Mouse (Mus musculus) hindbrain, embryonic 16.5 days (tissue): Measurements from ENCODE around the gene Coro1c. TPM values are rescaled to one million over a fixed set of nuclear protein-coding genes. Genes with fewer than 3 reads are reported as not detected.

ENCODE experiments used
- ATAC-seq: fragments of 200-750 bp; cut with Nextera tagmentation; 2 replicates; pipeline ENCODE4 v1.8.0; 2017; ENCODE audit warnings: moderate TSS enrichment, moderate library complexity
- H3K27ac ChIP-seq: fragments of 300-500 bp; sonication (generic); 2 replicates; pipeline ENCODE4 v1.5.1; 2014; ENCODE audit warnings: low read depth, mild to moderate bottlenecking, control low read depth, low read length, moderate library complexity
- H3K27me3 ChIP-seq: fragments of 300-500 bp; sonication (generic); replicated peaks from 2 replicates; pipeline ENCODE4 v1.6.1; 2014; ENCODE audit warnings: low read length; ENCODE audit not compliant: control insufficient read depth, insufficient read depth
- H3K36me3 ChIP-seq: fragments of 300-500 bp; sonication (generic); 2 replicates; pipeline ENCODE4 v1.6.1; 2014; ENCODE audit warnings: mild to moderate bottlenecking, low read length, moderate library complexity, mixed read lengths; ENCODE audit not compliant: control insufficient read depth, insufficient read depth
- H3K4me1 ChIP-seq: fragments of 300-500 bp; sonication (generic); 2 replicates; pipeline ENCODE4 v1.6.1; 2014; ENCODE audit warnings: low read depth, low read length; ENCODE audit not compliant: control insufficient read depth, insufficient read depth
- H3K4me2 ChIP-seq: fragments of 300-500 bp; sonication (generic); 2 replicates; pipeline ENCODE4 v1.6.1; 2014; ENCODE audit warnings: mild to moderate bottlenecking, low read length, control low read depth, moderate library complexity
- H3K4me3 ChIP-seq: fragments of 300-500 bp; sonication (generic); 2 replicates; pipeline ENCODE4 v1.5.1; 2014; ENCODE audit warnings: mild to moderate bottlenecking, low read length, control low read depth, moderate library complexity
- H3K9ac ChIP-seq: fragments of 300-500 bp; sonication (generic); 2 replicates; pipeline ENCODE4 v1.6.1; 2014; ENCODE audit warnings: low read depth, mild to moderate bottlenecking, control low read depth, low read length, moderate library complexity
- H3K9me3 ChIP-seq: fragments of 300-500 bp; sonication (generic); 2 replicates; pipeline ENCODE4 v1.6.1; 2014; ENCODE audit warnings: mild to moderate bottlenecking, low read length, moderate library complexity; ENCODE audit not compliant: control insufficient read depth
- WGBS: fragments of 180-500 bp; shearing (Covaris S2); extraction: QIAGEN DNeasy Blood & Tissue Kit; methylation state at CpG from one replicate; pipeline ENCODE4 v1.1.7; 2014; 5-methylcytosine and 5-hydroxymethylcytosine counted together
- polyA plus RNA-seq: library from polyadenylated mRNA; unstranded; fragments of >200 nt; fragmentation: Nextera tagmentation; extraction: Ambion mirVana; gene quantifications from 2 replicates; pipeline ENCODE4 v1.2.1, GENCODE M21; 2015

Gene Coro1c
- polyA plus RNA-seq, 1 experiment from 2014 or later: 176 TPM

DNA sequence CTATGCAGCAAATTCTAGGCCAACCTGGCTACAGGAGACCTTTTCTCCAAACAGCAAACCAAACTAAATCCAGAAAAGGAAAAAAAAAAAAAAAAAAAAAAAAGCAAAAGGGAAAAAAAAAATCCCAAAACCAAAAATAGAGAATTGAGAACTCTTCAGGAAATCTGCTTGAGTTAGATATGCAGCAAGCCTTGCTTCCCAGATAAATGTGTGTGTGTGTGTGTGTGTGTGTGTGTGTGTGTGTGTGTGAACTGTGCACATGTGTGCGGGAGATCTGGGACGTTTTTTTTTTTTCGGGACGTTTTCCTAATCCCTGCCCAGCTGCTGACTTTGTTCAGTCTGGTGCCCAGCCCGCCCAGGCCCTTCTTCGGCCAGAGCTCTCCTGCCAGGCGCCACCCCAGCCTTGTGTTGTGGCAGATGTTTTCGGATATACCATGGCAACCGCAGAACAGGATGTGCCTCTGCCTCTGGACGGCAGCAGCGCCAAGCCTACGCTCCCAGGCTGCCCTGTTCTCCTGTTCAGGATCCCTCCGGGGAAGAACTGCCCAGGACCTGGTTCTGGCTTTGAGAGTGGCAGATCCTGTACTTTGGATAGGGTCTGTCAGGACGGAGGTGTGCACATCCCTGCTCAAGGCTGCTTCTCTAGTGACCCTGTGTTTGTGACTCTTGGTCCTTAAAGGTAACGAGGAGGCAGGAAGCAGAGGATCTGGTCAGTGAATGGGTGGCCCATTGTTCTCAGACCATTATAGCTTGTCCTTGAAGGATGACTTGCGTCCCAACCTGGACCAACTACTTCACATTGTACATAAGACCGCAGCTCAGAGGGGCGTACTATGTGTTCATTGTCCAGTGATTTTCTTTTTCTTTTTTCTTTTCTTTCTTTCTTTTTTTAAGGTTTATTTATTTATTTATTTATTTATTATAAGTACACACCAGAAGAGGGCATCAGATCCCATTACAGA, 22.4 kb upstream of the Coro1c start:
- WGBS: 18% methylated on average over 18 of the region's 18 CpGs
- Histone ChIP-seq H3K4me1 (peaks cover 3% of the 10 kb centered on the region), H3K9me3 (peaks cover 3% of the 10 kb centered on the region; the same call in 1 of the 2 replicates), H3K4me2 (no peak overlapping the region; the same call in 1 of the 2 replicates), H3K27ac (0 out of 2 replicates have a peak overlapping the region, but pooled peaks have one; percentile 24), H3K4me3 (no peak overlapping the region), H3K27me3 (no peaks in the 10 kb centered on the region), H3K9ac (no peak overlapping the region), H3K36me3 (no peaks in the 10 kb centered on the region)
- peak; percentile 54 for ATAC-seq

DNA sequence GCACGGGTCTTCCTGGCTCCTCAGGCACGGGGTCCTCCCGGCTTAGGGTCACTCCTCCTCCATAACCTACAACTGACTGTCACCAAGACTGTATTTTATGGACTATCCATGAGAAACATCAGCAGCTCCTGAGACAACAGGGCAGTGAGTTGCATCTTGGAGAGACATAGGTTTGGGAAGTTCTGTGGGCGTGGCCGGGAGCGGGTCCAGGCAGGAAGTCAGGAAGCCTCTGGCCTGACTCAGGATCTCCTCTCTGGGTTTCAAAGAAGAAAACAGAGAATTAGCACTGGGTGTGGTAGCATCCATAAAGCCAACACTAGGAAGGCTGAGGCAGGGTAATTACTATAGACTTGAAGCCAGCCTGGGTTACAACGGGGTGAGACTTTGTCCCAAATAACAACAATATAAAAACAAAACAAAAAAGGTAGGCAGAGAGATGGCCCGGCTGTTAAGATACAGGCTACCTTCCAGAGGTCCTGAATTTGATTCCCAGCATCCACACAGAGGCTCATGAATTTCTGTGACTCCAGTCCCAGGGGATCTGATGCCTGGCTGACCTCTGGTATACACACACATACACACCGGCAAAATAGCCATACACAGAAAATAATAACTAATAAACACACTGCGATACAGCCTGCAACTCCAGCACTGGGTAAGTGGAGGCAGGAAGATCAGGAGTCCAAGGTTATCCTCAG, 21.5 kb upstream of the Coro1c start:
- Histone ChIP-seq H3K27ac (no peak overlapping the region), H3K4me3 (no peak overlapping the region), H3K9ac (no peak overlapping the region), H3K36me3 (no peaks in the 10 kb centered on the region), H3K9me3 (peaks cover 3% of the 10 kb centered on the region; the same call in 1 of the 2 replicates), H3K4me2 (no peak overlapping the region), H3K27me3 (no peaks in the 10 kb centered on the region), H3K4me1 (peaks cover 3% of the 10 kb centered on the region)
- 53% methylated on average over 10 of the region's 10 CpGs for WGBS
- no peak; the same call in 1 of the 2 replicates for ATAC-seq

DNA sequence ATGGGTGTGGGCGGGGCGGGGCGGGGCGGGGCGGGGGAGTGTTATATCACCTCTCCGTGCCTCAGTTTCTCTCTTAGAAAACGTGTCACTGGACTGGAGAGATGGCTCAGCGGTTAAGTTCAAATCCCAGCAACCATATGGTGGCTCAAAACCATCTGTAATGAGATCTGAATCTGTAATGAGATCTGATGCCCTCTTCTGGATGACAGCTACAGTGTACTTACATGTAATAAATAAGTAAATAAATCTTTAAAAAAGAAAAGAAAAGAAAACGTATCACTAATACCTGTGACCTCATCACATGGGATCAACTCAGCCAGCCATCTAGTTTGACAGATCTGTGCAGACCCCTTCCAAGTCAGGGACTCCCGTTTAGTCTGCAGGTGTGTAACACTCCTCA, 21.0 kb upstream of the Coro1c start:
- H3K9me3 ChIP-seq: peaks cover 3% of the 10 kb centered on the region; the same call in 1 of the 2 replicates
- no peak for ATAC-seq
- 63% methylated on average over 10 of the region's 10 CpGs for WGBS

DNA sequence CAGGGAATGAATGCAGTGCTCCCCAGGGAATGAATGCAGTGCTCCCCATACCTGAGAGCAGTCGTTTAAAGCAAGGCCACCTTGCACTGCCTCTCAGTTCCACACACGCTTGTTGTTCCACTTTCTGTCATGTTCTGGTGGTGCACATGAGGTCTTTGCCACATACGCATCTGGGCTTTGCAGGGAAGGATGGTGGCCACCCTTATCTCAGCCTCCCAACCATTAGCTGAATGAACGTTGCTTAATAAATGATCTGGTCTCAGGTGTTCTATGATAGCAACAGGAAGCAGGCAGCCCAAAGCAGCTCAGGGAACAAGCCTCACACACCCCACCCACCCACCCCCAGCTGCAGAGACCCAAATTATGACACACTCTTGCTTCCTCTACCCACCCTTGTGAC, 16.1 kb upstream of the Coro1c start:
- 85% methylated on average over 4 of the region's 4 CpGs for WGBS
- H3K27me3 ChIP-seq: no peaks in the 10 kb centered on the region
- peaks cover 3% of the 10 kb centered on the region; the same call in 1 of the 2 replicates for H3K9me3 ChIP-seq
- H3K4me1 ChIP-seq: 0 out of 2 replicates have a peak, but pooled peaks cover 3% of the 10 kb centered on the region
- no peak overlapping the region for H3K4me2 ChIP-seq
- H3K9ac ChIP-seq: no peak overlapping the region
- H3K36me3 ChIP-seq: no peaks in the 10 kb centered on the region
- no peak overlapping the region for H3K4me3 ChIP-seq
- H3K27ac ChIP-seq: no peak overlapping the region
- ATAC-seq: no peak

More for the DNA sequence above, 21.0 kb upstream of the Coro1c start:
- H3K9ac ChIP-seq: no peak overlapping the region
- H3K36me3 ChIP-seq: no peaks in the 10 kb centered on the region
- no peak overlapping the region for H3K27ac ChIP-seq
- no peaks in the 10 kb centered on the region for H3K27me3 ChIP-seq
- H3K4me1 ChIP-seq: peaks cover 3% of the 10 kb centered on the region
- H3K4me2 ChIP-seq: no peak overlapping the region
- no peak overlapping the region for H3K4me3 ChIP-seq

DNA sequence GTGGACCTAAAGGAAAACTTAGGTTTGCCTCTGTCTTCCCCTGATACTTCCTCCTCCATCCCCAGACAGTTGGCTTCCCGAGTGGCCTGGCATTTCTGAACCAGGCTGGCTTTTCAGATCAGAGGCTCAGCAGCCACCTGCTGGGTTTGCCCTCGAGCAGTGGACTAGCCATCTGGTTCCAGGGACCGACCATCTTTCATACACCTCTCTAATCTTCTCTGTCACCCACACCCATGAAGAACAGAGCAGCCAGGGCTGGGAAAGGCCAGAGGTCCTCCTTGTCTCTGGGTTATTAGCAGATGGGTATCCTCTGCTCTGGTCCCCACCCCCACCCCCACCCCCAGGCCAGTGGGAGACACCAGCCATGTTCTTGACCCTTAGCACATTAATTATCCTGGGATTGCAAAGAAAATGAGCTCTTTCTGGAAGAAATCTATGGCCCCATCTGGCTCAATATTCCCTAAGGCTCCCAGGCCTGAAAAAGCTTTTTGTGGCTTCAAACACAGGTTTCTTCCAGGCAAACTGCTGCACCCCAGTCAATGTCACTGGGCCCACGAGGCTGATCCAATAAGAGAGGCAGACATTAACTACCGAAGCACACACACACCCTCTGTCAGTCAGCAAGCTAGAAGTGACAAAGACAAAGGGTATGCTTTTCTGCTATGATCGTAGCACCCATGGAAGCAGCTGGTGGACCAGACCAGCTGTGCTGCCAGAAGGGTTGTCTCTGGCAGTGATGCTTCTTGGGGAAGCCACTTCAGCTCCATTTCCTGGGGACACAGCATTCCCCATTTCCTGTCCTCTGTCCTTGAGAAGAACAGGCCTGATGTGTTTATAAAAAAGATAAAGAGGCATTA, 13.0 kb upstream of the Coro1c start:
- Histone ChIP-seq H3K4me1 (0 out of 2 replicates have a peak, but pooled peaks cover 3% of the 10 kb centered on the region), H3K4me3 (no peak overlapping the region), H3K27me3 (no peaks in the 10 kb centered on the region), H3K9me3 (no peaks in the 10 kb centered on the region), H3K4me2 (no peak overlapping the region), H3K36me3 (no peaks in the 10 kb centered on the region), H3K9ac (no peak overlapping the region), H3K27ac (peak overlapping the region; percentile 47)
- 16% methylated on average over 6 of the region's 6 CpGs for WGBS
- ATAC-seq: peak; percentile 42; the same call in 1 of the 2 replicates

DNA sequence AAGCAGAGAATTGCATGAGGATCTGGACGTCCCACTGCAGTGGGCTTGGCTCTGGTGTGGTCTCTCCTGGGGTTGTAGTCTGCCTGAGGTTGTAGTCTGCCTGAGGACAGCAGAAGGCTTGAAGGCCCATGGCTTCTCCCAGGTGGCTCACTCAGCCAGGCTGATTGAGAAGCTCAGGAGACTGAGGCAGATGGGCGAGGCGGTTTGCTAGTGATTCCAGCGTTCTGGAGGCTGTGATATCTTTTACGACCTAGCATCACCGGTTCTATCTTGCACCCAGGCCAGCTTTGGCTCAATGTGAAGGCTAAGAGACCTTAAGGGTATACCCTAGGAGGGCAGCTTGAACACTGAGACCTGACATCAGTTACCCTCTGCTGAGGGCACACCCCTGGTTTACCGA, 10.5 kb upstream of the Coro1c start:
- ATAC-seq: no peak
- Histone ChIP-seq H3K4me3 (no peak overlapping the region), H3K27me3 (no peaks in the 10 kb centered on the region), H3K27ac (no peak overlapping the region), H3K9me3 (no peaks in the 10 kb centered on the region), H3K36me3 (no peaks in the 10 kb centered on the region), H3K9ac (no peak overlapping the region), H3K4me2 (no peak overlapping the region), H3K4me1 (0 out of 2 replicates have a peak, but pooled peaks cover 3% of the 10 kb centered on the region)
- WGBS: 68% methylated on average over 7 of the region's 7 CpGs

DNA sequence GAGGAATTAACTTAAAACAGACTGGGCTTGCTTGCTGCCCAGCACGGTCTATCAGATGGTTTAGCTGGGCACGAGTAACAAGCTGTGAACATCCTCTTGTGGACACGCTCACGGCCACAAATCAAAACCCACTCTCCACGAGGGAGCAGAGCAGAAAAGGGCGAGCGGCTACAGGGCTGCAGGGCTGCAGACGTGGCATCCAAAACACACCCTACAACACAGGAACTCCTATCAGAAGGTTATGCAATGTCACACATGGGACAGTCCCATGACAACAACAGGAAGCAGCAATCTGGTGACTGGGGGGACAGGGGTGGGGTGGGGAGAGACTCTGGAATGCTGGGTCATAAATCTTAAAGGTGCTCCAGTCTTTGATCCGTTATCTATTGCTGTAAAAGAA, 10.1 kb upstream of the Coro1c start:
- no peak for ATAC-seq
- 69% methylated on average over 9 of the region's 9 CpGs for WGBS
- no peak overlapping the region for H3K4me3 ChIP-seq
- H3K4me2 ChIP-seq: no peak overlapping the region
- no peaks in the 10 kb centered on the region for H3K36me3 ChIP-seq
- no peak overlapping the region for H3K27ac ChIP-seq
- H3K4me1 ChIP-seq: 0 out of 2 replicates have a peak, but pooled peaks cover 3% of the 10 kb centered on the region
- no peaks in the 10 kb centered on the region for H3K9me3 ChIP-seq
- no peak overlapping the region for H3K9ac ChIP-seq
- H3K27me3 ChIP-seq: no peaks in the 10 kb centered on the region

DNA sequence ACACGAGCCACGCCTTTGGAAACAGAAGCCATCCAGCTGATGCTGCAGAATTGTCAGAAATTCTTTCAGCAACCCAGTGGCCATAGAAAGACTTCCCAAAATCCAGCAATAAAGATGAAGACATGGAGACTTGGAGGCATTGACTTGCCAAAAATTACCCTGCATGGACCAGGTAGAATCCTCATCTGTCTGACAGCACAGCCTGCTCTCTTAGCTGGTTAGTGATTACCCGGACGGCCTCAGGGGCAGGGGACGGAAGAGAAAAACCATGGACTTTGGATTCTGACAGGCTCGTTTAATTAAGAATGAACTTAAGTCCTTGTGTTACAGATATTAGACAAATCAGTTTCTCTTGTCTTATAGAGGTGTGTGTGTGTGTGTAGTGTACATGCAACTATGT, 2.1 kb upstream of the Coro1c start:
- H3K27me3 ChIP-seq: no peaks in the 10 kb centered on the region
- no peaks in the 10 kb centered on the region for H3K9me3 ChIP-seq
- 77% methylated on average over 6 of the region's 6 CpGs for WGBS
- no peak overlapping the region for H3K27ac ChIP-seq
- H3K4me3 ChIP-seq: no peak overlapping the region
- H3K36me3 ChIP-seq: no peaks in the 10 kb centered on the region
- H3K4me1 ChIP-seq: peaks cover 14% of the 10 kb centered on the region
- ATAC-seq: no peak
- H3K9ac ChIP-seq: no peak overlapping the region
- no peak overlapping the region for H3K4me2 ChIP-seq
